Mouse (Mus musculus): Measurements from ENCODE around the gene Hunk.

The Hunk gene

GRCm38 (mm10) chr16:90390731-90391130, 4.9 kb downstream of the Hunk start:
- DNase-seq (ENCODE audit: low spot score in 2 of 2) = no peak

DNA sequence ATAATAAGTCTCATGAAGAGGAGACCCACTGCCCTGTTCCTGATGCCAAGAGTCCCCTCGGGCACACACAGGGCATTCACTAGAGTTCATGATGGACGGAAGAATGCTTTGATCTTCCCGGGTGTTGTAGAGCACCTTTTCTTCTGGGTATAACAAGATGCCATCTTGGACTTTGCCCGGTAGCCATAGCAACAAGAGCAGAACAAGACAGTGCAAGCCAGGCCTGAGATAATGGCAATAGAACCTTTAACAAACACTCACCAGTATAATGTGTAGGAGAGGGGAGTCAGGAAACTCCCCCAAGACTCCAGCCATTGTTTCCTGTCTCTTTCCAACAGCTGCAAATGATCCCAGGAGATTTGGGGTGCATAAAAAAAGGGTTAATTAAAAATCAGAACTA, 8.9 kb downstream of the Hunk start:
- no peak for DNase-seq (ENCODE audit: low spot score in 2 of 2)

DNA sequence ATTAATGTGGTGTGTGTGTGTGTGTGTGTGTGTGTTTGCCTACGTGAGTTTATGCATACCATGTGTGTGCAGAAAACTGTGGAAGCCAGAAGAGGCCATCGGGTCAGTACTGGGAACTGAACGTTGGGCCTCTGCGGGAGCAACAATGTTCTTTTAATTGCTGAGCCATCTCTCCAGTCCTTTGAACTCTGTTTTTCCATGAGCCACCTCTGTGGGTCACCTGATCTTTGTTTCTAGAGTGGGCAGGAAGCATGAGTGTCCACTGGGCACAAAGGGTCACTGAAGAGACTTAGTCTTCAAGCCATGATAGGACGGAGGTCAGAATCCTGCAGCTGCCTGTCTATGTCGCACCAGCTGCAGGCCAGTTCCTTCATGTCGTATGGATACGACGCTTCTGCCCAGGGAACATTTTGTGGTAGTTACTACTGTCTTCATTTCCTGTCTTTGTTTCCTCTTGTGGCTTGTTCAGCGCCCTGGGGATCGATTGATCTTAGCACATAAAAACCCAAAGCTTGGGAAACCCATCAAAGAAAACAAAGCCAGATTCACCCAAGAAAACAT, 10.3 kb downstream of the Hunk start:
- DNase-seq (ENCODE audit: low spot score in 2 of 2) = no peak

- DNase-seq (ENCODE audit: low spot score in 2 of 2) = no peak
Observed at GRCm38 (mm10) chr16:90396882-90397281, 11.1 kb downstream of the Hunk start.

DNA sequence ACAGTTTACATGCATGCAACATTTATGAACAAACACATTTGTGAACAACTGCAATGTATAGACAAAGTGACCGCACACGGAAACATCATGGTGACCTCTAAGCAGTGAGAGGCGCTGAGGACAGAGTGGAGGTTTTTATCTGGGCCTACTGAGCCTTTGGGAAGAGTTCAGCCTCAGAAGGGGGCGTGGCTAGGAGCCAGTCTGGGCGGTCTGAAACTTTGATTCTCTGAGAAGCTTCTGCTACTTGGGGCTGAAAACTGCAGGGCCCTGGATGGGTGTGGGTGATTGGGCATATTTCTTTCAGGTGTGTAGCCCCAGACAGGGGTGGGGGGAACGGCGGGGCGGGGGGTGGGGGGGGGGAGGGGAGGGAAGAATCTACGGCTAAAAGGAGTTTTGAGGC, 14.5 kb downstream of the Hunk start:
- no peak for DNase-seq (ENCODE audit: low spot score in 2 of 2)

DNA sequence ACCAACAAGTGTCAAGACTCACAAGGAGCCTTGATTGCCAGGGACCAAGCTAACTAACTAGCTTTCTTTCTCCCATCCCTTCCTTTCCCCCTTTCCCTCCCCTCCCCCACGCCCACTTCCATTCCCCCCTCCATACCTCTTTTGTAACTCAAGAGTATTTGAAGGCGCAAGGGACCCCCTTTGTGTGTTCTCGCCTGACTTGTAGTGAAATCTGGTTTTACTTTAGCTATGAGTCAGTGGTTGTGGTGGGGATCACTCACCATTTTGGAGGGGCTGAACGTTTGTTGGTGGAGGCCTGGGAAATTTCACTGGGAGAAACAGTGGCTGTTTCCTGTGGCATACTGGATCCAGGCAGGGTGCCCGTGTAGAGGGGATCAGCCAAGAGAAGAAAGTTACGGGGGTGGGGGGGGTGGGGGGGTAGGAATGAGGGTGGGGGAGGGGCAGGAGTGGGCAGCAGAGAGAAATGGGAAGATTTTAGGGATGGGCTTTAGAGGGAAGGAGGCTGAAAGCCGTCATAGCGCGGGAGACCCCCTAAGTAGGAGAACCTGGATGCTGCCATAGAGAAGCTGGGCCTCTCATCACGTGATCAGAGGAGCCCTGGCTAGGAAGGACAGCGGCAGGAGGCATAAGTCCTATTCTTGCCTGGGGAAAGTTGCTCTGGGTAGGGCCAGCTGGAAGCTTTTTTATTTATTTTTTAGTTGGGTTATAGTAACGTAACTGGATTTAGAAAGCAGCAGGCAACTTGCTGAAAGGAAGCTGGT, 15.3 kb downstream of the Hunk start:
- no peak for DNase-seq (ENCODE audit: low spot score in 2 of 2)

DNA sequence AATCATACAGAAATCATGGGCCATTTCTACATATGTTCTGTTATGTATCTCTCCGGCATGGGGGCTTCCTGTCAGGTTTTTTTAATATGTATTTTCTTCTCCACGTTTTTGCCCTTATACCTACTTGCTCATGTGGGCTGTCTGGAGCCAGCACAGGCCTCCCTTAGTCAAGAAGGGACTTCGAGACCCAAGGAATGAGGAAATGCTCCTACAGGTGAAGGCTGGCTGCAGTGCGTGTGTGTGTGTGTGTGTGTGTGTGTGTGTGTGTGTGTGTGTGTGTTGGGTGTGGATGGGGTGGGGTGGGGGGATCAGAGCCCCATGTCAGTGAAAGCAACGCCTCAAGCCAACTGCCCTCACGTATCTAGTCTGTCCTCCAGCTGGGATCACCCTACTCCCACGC, 16.5 kb downstream of the Hunk start:
- DNase-seq (ENCODE audit: low spot score in 2 of 2) = no peak

DNA sequence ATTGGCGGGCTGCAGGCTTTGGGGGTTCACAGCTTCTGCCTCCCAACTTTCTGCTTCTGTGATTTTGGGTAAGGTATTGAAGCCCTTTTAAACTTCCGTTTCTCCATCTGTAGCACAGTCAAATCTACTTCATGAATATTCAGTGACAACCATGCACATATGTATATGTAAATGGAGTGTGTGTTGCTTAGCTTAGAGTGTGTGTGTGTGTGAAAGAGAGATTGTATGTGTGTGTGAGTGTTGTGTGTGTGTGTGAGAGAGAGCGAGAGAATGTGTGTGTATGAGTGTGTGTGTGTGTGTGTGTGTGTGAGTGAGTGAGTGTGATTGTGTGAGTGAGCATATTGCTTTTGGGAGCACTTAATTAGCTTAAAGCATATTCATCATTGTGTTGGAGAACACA, 19.4 kb downstream of the Hunk start:
- DNase-seq (ENCODE audit: low spot score in 2 of 2) = no peak

DNA sequence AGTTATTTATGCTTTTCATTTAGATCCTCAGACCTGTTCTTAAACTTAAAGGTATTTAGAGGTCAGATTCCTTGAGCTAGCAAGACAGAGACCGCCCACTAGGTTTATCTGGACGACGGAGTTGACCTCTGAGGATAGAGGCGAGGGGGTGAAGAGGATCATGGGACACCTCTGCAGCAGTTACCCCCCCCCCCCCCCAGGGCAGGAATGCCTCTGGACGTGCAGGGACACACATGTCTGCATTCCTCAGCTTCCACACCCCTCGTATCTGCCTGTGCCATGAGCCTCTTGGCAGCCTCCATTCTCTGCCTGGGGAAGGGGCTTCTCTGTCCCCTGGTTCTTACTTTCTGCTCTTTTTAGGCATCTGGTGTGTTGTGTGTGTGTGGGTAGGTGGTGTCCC, 19.8 kb downstream of the Hunk start:
- no peak for DNase-seq (ENCODE audit: low spot score in 2 of 2)

DNA sequence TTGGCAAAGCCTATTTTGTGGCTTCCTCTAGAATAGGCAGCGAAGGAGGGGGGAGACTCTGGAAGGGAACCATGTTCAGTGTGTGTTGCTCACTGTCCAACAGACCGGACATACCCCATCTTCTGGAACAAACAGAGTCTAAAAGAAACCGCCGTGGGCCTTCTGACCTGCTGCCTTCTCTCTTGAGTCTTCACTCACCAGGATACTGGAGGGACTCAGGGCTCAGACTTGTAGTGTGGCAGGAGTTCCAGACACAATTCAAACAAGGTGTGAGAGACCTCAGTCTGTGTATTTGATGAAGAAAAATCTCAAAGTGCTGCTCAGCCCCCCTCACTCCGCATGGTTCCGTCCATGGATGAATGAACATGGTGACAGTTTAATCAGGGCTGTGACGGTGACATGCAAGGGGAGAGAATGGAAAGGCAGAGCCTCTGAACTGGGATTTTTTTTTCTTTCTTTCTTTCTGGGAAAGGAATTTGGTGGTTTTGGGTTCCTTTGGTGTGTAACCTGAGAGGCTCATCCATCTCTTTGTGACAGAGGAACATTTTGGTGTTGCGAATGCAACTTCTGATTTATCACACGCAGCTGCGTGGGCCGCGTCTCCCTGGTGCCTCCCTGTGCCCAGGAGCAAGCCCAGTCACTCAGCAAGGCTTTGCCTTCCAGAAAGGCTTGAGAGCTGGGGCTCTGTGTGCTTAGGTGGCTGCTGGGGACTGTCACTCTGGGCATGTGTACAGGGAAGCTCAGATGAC, 21.9 kb downstream of the Hunk start:
- DNase-seq (ENCODE audit: low spot score in 2 of 2) = no peak

DNA sequence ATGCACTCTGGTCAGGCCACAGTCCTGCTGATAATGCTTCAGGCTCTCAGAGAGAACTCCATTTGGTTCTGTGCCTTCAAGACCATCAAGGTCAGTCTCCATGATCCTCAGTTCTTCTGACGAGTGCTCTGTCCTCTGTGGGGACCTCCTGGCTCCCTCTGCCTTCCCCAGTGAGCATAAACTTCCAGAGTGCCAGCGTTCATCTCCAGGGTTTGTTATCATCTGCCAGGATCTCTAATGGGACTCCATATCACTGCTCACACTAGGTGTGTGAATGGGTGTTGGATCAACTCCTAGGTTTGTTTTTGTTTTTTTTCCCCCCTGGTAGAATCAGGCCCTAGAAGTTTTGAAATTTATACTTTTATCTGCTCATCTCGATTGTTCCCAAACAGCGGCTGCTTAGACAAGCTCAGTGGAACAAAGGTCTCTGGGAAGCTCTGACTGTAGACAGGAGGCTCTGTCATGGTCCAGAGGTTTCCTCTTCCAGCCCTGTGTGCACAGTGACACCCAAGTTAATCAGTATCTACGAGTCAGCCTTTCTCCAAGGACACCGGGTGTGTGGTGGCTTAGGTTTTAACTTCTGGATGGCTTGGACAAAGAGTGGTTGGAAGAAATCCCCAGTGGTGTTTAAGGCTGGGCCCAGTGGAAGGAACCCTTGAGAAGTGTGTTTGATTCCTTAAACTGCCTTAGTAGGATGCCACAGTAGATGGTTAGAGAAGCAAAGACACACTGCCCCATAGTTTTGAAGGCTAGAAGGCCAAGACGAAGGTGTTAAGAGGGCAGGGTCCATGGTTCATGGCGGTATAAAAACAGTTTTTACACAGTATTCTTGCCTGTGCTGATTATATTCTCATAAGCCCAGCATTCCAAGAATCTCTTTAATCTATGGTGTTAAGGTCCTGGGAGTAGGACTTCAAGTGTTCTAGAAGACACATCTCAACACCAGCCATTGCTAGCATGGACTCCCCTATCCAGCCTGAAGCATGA, 26.6 kb downstream of the Hunk start:
- DNase-seq (ENCODE audit: low spot score in 2 of 2) = no peak

DNA sequence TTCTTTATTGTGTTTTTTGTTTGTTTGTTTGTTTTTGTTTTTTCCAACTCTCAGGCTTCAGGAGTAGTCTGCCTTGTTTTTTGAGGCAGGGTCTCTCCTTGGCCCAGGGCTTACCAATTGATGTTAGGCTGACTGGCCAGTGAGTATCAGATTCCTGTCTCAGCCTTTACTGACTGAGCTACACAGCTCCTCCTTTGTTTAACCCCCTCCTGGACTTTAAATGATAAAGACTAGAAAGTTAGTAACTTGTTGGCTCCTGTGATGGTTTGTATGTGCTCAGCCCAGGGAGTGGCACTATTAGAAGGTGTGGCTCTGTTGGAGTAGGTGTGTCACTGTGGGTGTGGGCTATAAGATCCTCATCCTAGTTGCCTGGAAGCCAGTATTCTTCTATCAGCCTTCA, 30.8 kb downstream of the Hunk start:
- DNase-seq (ENCODE audit: low spot score in 2 of 2) = no peak

GRCm38 (mm10) chr16:90418661-90419060, 32.8 kb downstream of the Hunk start:
- no peak for DNase-seq (ENCODE audit: low spot score in 2 of 2)

DNA sequence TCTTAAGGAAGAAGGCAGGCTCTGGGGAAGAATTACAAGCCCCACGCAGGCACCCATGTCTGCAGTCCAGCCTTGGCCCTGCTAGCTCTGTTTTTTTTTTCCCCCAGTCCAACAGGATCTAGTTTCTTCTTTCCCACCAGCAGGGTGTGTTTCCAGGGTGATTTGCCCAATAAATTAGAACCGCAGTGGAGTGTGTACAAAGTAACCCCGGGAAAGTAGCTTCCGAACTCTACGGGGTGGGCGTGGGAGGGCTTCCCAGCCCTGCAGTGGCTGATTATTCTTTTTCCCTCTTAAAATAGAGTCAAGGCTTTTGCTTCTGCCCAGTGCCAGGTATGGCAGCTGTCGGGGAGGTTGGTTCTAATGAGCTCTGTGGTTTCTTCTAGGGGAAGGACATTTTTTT, 35.3 kb downstream of the Hunk start:
- DNase-seq (ENCODE audit: low spot score in 2 of 2) = no peak

GRCm38 (mm10) chr16:90421551-90421950, 35.7 kb downstream of the Hunk start:
- DNase-seq (ENCODE audit: low spot score in 2 of 2) = no peak

GRCm38 (mm10) chr16:90422108-90422529, 36.3 kb downstream of the Hunk start:
- peak; percentile 17 to 26 for DNase-seq (ENCODE audit: low spot score in 2 of 2)

GRCm38 (mm10) chr16:90423898-90424297, 38.1 kb downstream of the Hunk start:
- no peak for DNase-seq (ENCODE audit: low spot score in 2 of 2)

GRCm38 (mm10) chr16:90424391-90424790, 38.6 kb downstream of the Hunk start:
- DNase-seq (ENCODE audit: low spot score in 2 of 2) = no peak

- DNase-seq (ENCODE audit: low spot score in 2 of 2) = no peak
Observed at GRCm38 (mm10) chr16:90426234-90426633, 40.4 kb downstream of the Hunk start.

- no peak for DNase-seq (ENCODE audit: low spot score in 2 of 2)
Observed at GRCm38 (mm10) chr16:90427838-90428630, 42.2 kb downstream of the Hunk start.

GRCm38 (mm10) chr16:90433551-90433950, 47.7 kb downstream of the Hunk start:
- no peak for DNase-seq (ENCODE audit: low spot score in 2 of 2)
